Mouse (Mus musculus) telencephalon, adult 2 months (tissue): ENCODE measurements at regions not wholly inside any gene's neighbourhood (a gene's known extent, or its start where the extent isn't known, plus 50 kb on each side); places are given as distances from the start of the nearest gene placed in this dataset.
"Not testable (repeated sequence)": the region's sequence is repeated elsewhere in the genome, so short reads cannot be mapped to it uniquely, and the experiment has no call there.

Experiments used
- DNase-seq: peaks from one replicate; pipeline ENCODE4 v3.0.0-alpha.2; 2011; ENCODE audit warnings: low read depth, low spot score

- no peak for DNase-seq
These were observed 282.5 kb downstream of the 4933412E24Rik start for GRCm38 (mm10) chr15:59733932-59734331.

GRCm38 (mm10) chr15:59733031-59733810, 283.2 kb downstream of the 4933412E24Rik start:
- DNase-seq = no peak

DNA sequence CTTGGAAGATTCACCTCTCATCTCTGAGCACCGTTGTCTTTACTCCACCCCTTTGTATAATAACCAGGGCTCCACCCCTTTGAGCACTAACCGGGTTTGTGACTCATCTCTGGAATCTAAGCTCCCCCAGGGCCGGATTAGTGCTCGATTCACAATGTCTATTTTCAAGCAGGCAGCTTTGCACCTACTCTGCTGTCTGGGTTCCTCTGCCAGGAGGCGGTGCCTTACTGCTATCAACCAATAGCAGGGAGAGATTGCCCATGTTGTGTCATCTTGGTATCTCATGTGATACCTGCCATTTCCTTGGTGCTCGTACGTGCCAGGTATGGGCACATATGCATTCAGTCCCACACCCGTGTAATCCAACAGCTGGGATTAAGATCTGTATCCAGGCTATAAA, 285.3 kb downstream of the 4933412E24Rik start:
- DNase-seq = no peak

GRCm38 (mm10) chr15:59728817-59729560, 287.4 kb downstream of the 4933412E24Rik start:
- DNase-seq = peak; percentile 55

GRCm38 (mm10) chr15:59728131-59728601, 288.2 kb downstream of the 4933412E24Rik start:
- DNase-seq = peak; percentile 65

GRCm38 (mm10) chr15:59725881-59726280, 290.5 kb downstream of the 4933412E24Rik start:
- DNase-seq = no peak

DNA sequence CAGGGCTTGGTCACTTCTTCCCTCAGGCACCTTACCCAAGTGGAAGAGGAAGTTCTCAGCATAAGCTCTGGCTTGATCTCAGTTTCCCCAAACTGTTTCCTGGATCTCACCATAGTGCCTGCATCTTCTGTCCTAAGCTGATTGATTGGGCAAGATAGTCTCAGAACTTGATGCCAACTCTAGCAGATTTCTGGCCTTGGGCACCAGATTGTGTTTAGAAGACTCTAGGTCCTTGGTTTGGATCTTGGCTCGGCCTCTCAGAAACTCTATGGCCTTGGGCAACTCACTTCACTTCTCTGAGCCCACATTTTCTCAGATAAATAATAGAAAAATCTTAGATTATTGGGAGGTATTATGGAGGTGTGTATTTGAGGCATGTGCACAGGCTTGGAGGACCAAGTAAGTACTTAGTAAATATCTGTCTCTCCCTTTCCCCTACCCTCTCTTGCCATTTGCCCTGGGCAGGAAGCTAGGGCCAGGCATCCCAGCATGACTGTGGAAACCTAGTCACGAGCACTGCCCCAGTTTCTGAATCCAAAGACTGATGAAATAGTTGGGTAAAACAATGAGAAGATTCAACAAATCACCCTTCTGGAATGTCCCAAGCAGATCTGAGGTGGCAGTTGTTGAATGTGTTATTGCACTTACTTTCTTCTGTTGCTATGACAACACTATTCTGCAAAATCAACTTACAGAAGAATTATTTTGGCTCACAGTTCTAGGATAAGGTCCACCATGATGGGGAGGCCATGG, 293.6 kb downstream of the 4933412E24Rik start:
- no peak for DNase-seq

- DNase-seq = peak; percentile 41
These were observed 295.0 kb downstream of the 4933412E24Rik start for GRCm38 (mm10) chr15:59721420-59721819.

GRCm38 (mm10) chr15:59721018-59721417, 295.4 kb downstream of the 4933412E24Rik start:
- DNase-seq = no peak

GRCm38 (mm10) chr15:59720149-59720548, 296.3 kb downstream of the 4933412E24Rik start:
- no peak for DNase-seq

GRCm38 (mm10) chr15:59719383-59720128, 296.9 kb downstream of the 4933412E24Rik start:
- not testable (repeated sequence) for DNase-seq

DNA sequence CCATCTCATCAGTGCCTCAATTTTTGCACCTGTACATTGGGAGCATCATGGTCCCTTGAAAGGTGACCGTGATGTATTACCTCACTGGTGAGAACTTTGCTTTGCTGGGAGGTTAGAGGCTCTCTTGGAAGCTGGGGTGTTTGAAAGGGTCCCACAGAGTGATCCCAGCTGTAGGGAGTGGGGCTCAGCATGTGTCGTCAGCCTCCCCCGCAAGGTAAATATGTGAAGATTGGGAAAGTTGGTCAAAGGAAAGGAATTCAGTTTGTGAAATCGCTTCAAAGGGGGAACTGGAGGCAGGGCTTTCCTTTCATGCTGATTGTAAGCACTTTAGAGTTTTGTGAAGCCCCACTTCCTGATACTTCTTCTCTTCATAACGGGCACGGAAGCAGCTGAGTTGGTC, 299.5 kb downstream of the 4933412E24Rik start:
- no peak for DNase-seq

DNA sequence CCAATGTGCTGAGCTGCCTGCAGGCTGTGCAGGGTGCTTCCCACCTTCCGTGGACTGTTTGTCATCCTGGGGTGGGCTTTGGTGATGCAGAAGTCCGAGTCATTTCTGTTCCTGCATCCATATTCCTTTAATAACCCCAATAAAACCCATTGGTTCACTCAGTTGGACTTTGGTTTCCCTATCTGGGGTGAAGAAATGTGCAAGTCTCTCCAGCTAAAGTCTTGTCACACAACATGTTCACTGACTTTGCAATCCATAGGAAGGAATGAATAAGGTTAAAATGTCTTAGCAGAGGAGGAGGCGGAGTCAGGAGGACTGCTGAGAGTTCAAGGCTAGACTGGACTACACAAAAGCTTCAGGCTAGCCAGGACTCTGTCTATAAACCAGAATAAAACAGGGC, 300.5 kb downstream of the 4933412E24Rik start:
- DNase-seq = no peak

DNA sequence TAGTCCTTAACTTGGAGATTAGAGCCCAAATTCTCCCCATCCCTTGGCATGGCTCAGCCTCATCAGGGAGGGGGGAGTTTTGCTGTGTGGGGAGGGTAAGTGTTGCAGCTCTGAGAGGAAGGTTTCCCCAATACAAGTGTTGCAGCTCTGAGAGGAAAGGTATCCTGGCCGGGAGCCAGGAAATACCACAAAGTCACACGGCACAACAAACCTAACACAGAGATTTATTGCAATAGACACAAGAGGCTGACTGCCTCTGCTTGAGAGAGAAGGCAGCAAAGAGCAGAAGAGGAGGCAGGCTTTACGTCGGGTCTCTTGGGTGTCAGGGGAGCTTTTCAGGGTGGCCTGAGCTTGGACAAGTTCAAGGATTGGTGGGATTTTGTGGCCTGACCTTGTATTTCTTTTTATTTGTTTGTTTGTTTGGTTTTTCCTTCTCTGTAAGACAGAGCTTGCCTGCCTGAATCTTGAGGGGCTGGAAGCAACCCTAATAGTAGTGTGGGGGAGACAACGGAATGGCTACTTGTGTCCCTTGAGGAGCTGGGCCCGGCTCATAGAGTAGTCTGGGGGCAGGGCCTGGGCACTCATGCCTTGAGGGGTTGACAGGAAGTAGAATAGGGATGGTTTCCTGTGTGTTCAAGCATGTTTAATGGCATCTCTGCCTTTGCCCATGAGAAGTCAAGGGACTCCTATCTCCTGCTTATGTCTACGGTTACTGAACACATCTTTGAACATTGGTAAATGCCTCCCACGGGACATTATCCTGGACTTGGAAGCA, 302.3 kb downstream of the 4933412E24Rik start:
- DNase-seq = no peak

- DNase-seq = no peak
These were observed 304.2 kb downstream of the 4933412E24Rik start for GRCm38 (mm10) chr15:59712077-59712752.

- no peak for DNase-seq
These were observed 306.5 kb downstream of the 4933412E24Rik start for GRCm38 (mm10) chr15:59709925-59710324.

GRCm38 (mm10) chr15:59708402-59708801, 308.0 kb downstream of the 4933412E24Rik start:
- no peak for DNase-seq

GRCm38 (mm10) chr15:59707081-59707480, 309.3 kb downstream of the 4933412E24Rik start:
- DNase-seq = no peak
